Mouse (Mus musculus): ENCODE results near the gene Zfp956. TPM values are rescaled to one million over a fixed set of nuclear protein-coding genes. Genes with fewer than 3 reads are reported as not detected.
"Not testable (repeated sequence)": the region's sequence is repeated elsewhere in the genome, so short reads cannot be mapped to it uniquely, and the experiment has no call there.

The Zfp956 gene
- polyA plus RNA-seq, 1 experiment from 2014 or later: 24.7 TPM

DNA sequence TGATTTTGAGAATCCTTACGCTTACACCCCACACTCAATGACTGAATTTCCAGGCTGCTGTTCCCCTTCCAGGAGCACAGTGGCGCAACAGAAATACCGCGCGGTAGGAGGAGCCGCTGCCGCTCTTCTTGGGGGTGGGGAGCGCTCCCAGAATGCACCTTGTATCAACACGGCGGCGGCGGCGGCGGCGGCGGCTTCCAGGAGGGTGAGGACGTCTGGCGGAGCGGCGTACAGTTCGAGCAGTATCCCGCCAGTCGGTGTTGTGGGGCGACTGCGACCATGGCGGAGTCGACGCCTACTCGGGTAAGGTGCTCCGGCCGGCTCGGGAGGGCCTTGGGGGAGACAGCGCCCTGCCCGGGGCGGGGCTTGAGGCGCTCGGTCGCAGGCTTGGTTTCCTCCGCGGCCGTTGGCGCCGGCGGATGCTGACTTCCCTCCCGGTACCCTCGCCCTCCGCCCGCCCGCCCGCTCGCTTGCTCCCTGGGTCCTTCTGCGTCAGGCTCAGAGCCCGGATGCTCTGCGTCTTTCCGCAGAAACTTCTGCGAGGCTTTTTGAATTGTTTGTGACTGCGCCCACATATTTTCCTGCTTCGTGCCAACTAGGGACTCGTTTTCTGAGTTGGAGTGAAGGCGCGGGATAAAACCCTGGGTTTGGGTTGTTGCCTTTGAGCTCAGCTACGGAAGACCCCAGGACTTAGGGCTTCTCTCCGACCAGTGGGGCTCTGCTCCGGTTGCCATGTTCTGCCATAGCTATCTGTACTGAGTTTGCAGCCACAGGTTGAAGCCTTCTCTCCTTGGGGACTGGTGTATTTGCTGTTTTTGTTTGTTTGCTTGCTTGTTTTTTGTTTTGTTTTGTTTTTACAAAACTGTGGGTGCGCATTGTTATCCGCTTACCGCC lies 32.5 kb upstream of the Zfp956 start, which contains the start of gene Zfp212:
Gene Zfp212 (plus strand): TSS at position 30 of the 894 bp plus-strand sequence.
- Histone ChIP-seq H3K4me3 (peak within 1 kb of the TSS; percentile 95), H3K4me2 (peak within 1 kb of the TSS; percentile 91), H3K27ac (peak within 1 kb of the TSS; percentile 96), H3K9me3 (no peaks in the 10 kb centered on the region), H3K36me3 (replicated peaks) (no peaks in the 10 kb centered on the region), H3K27me3 (replicated peaks) (no peaks in the 10 kb centered on the region), H3K4me1 (peaks cover 20% of the 10 kb centered on the region), H3K9ac (peak within 1 kb of the TSS; percentile 81)
- ATAC-seq (replicated peaks): peak; percentile 97
- WGBS: under 1% methylated on average over 65 of the region's 67 CpGs

DNA sequence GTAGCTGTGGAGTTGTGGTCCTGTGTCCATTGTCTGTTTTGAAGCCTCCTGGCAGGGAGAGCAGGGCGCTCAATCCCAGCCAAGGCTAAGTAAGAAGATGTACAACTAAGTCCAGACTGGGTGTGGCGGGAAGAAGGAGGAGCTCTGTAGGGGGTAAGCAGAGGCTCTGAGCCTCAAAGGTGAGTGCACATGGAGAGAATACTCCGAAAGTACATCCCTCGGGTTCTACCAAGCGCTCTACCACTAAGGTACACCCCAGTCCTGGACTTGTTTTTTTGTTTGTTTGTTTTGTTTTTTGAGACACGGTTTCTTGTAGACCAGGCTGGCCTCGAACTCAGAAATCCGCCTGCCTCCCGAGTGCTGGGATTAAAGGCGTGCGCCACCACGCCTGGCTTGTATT lies 10.7 kb upstream of the Zfp956 start:
- peak; percentile 13; the same call in 1 of the 2 replicates for ATAC-seq (replicated peaks)
- H3K4me3 ChIP-seq: peak overlapping the region; percentile 43
- no peaks in the 10 kb centered on the region; the same call in 1 of the 2 replicates for H3K27me3 ChIP-seq (replicated peaks)
- no peaks in the 10 kb centered on the region for H3K9me3 ChIP-seq
- H3K4me2 ChIP-seq: peak overlapping the region; percentile 85
- no peaks in the 10 kb centered on the region for H3K36me3 ChIP-seq (replicated peaks)
- WGBS: 52% methylated on average over 12 of the region's 12 CpGs
- no peak overlapping the region for H3K27ac ChIP-seq
- peaks cover 10% of the 10 kb centered on the region; the same call in 1 of the 2 replicates for H3K4me1 ChIP-seq
- H3K9ac ChIP-seq: peak overlapping the region; percentile 51; the same call in 1 of the 2 replicates

- 8% methylated on average over 64 of the region's 64 CpGs for whole genome bisulfite sequencing
- H3K27me3 ChIP-seq (replicated peaks): no peaks in the 10 kb centered on the region; the same call in 1 of the 2 replicates
Measured at GRCm38 (mm10) chr6:47943021-47943691, 10.0 kb upstream of the Zfp956 start.

DNA sequence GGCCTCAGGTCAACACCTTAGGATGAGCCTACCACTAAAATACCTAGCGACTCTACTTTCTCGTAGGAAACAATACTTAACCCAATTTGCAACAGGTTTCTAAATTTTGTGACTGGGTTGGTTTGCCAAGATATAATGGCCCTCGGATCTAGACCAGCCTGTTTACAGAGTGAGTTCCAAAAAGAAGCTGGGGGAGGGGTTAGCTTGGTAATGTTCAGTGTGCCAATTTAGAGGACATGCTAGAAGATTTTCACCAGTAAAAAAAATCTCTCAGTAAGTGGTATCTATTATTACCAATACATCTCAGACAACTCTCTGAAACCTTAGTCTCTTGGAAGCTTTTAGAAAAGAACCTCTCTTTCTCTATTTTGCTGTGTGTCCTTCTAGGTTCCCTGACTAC lies 9.5 kb upstream of the Zfp956 start:
- ATAC-seq (replicated peaks): no peak

More at GRCm38 (mm10) chr6:47943021-47943691, 10.0 kb upstream of the Zfp956 start:
- peak overlapping the region; percentile 51 for H3K9ac ChIP-seq
- H3K36me3 ChIP-seq (replicated peaks): no peaks in the 10 kb centered on the region
- H3K4me1 ChIP-seq: peaks cover 10% of the 10 kb centered on the region; the same call in 1 of the 2 replicates
- H3K4me3 ChIP-seq: peak overlapping the region; percentile 43
- H3K27ac ChIP-seq: 0 out of 2 replicates have a peak overlapping the region, but pooled peaks have one; percentile 25
- H3K4me2 ChIP-seq: peak overlapping the region; percentile 85
- no peaks in the 10 kb centered on the region for H3K9me3 ChIP-seq
- ATAC-seq (replicated peaks): peak; percentile 84

DNA sequence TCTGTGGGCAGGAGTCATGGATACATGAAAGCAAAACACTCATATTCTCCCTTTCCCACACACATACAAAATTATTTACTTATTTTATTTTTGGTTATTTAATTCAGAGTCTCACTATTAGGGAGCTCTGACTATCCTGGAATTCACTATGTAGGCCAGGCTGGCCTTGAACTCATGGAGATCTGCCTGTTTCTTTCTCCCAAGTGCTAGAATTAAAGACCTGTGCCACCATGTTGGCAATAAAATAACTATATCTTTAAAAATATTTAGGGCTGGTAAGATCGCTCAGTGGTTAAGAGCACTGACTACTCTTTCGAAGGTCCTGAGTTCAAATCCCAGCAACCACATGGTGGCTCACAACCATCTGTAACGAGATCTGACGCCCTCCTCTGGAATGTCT lies 5.8 kb upstream of the Zfp956 start:
- Histone ChIP-seq H3K4me2 (no peak overlapping the region), H3K9me3 (no peaks in the 10 kb centered on the region), H3K9ac (no peak overlapping the region), H3K36me3 (replicated peaks) (no peaks in the 10 kb centered on the region), H3K4me3 (no peak overlapping the region), H3K27ac (no peak overlapping the region), H3K27me3 (replicated peaks) (no peaks in the 10 kb centered on the region; the same call in 1 of the 2 replicates), H3K4me1 (peaks cover 10% of the 10 kb centered on the region; the same call in 1 of the 2 replicates)
- ATAC-seq (replicated peaks): no peak
- 93% methylated on average over 4 of the region's 4 CpGs for WGBS

More for the DNA sequence above, 9.5 kb upstream of the Zfp956 start:
- no peaks in the 10 kb centered on the region for H3K36me3 ChIP-seq (replicated peaks)
- H3K4me1 ChIP-seq: peaks cover 10% of the 10 kb centered on the region; the same call in 1 of the 2 replicates
- H3K4me2 ChIP-seq: peak overlapping the region; percentile 85
- peak overlapping the region; percentile 43 for H3K4me3 ChIP-seq
- no peak overlapping the region for H3K9ac ChIP-seq
- WGBS: 87% methylated on average over 3 of the region's 3 CpGs
- no peak overlapping the region for H3K27ac ChIP-seq
- H3K9me3 ChIP-seq: no peaks in the 10 kb centered on the region
- no peaks in the 10 kb centered on the region; the same call in 1 of the 2 replicates for H3K27me3 ChIP-seq (replicated peaks)

GRCm38 (mm10) chr6:47954425-47954824 lies 1.2 kb downstream of the Zfp956 start:
- Histone ChIP-seq H3K9me3 (no peaks in the 10 kb centered on the region), H3K27ac (no peak overlapping the region), H3K9ac (no peak overlapping the region), H3K4me1 (peaks cover 18% of the 10 kb centered on the region), H3K4me2 (peak overlapping the region; percentile 64), H3K27me3 (replicated peaks) (no peaks in the 10 kb centered on the region), H3K36me3 (replicated peaks) (peaks cover 6% of the 10 kb centered on the region; the same call in 1 of the 2 replicates), H3K4me3 (peak overlapping the region; percentile 76)
- ATAC-seq (replicated peaks): no peak
- 92% methylated on average over 3 of the region's 3 CpGs for WGBS

DNA sequence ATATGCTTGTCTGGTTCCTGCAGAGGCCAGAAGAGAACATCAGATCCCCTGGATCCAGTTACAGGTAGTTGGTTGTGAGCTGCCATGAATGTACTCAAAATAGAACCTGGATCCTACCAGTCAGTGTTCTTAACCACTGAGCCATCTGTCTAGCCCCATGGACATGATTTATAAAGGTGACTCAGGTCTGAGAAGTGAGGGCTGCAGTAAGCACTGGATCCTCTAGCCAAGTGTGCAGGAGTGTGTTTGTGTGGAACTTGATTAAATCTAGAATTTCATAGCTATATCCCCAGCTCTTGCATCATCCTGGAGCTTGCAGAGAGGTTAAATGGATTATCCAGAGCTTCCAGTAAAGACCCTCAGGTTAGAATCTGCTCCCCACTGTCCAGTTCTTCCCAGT lies 4.6 kb downstream of the Zfp956 start:
- Histone ChIP-seq H3K27ac (no peak overlapping the region), H3K4me2 (no peak overlapping the region), H3K36me3 (replicated peaks) (peaks cover 8% of the 10 kb centered on the region; the same call in 1 of the 2 replicates), H3K9ac (no peak overlapping the region), H3K9me3 (no peaks in the 10 kb centered on the region), H3K4me3 (no peak overlapping the region), H3K4me1 (peaks cover 17% of the 10 kb centered on the region), H3K27me3 (replicated peaks) (no peaks in the 10 kb centered on the region)
- ATAC-seq (replicated peaks): no peak

GRCm38 (mm10) chr6:47960685-47961421 lies 7.7 kb downstream of the Zfp956 start:
- no peak for ATAC-seq (replicated peaks)
- Histone ChIP-seq H3K27me3 (replicated peaks) (no peaks in the 10 kb centered on the region), H3K9me3 (no peaks in the 10 kb centered on the region), H3K27ac (no peak overlapping the region), H3K36me3 (replicated peaks) (peaks cover 26% of the 10 kb centered on the region), H3K4me3 (no peak overlapping the region), H3K4me1 (no peaks in the 10 kb centered on the region), H3K9ac (no peak overlapping the region), H3K4me2 (no peak overlapping the region)
- WGBS: 88% methylated on average over 6 of the region's 6 CpGs

DNA sequence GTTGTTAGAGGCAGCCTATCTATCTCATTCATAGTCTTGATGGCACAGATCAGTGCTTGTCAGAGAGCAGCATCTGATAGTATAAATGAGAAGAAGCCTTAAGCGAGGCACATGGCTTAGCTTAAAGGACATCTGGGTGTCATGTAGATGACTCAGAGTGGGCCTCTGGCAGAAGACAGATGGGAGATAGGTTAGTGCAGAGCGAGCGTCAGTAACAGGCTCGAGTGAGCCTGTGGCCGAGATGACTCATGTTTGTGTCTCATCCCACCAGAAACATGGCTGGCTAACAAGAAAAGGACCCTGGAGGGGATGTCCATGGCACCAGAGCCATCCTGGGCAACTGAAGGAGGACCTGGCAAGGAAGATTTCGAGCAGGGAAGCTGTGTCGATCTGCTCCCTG lies 9.9 kb downstream of the Zfp956 start:
- no peak for ATAC-seq (replicated peaks)
- Histone ChIP-seq H3K27me3 (replicated peaks) (no peaks in the 10 kb centered on the region), H3K4me2 (no peak overlapping the region), H3K9ac (no peak overlapping the region), H3K36me3 (replicated peaks) (peaks cover 20% of the 10 kb centered on the region), H3K27ac (no peak overlapping the region), H3K4me3 (no peak overlapping the region), H3K9me3 (no peaks in the 10 kb centered on the region), H3K4me1 (no peaks in the 10 kb centered on the region)
- 94% methylated on average over 7 of the region's 7 CpGs for WGBS

DNA sequence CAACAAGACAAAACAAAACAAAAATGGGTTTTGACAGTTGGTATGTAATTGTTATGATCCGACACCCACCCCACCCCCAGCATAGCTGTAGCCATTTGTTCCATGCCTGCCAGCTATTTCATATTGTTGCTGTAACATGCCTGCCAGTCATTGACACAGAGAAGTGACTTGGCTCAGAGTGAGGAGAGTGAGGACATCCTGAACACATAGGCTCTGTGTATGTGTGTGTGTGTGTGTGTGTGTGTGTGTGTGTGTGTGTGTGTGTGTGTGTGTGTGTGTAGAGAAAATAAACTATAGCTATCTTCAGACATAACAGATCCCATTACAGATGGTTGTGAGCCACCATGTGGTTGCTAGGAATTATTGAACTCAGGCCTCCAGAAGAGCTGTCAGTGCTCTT lies 15.0 kb downstream of the Zfp956 start:
- H3K4me2 ChIP-seq; H3K27me3 ChIP-seq (replicated peaks); H3K27ac ChIP-seq; H3K4me3 ChIP-seq; H3K4me1 ChIP-seq; H3K9ac ChIP-seq; ATAC-seq (replicated peaks); H3K9me3 ChIP-seq: not testable (repeated sequence)
- peaks cover 14% of the 10 kb centered on the region for H3K36me3 ChIP-seq (replicated peaks)
- 74% methylated on average over 1 of the region's 1 CpGs for WGBS

GRCm38 (mm10) chr6:47974599-47974998 lies 21.4 kb downstream of the Zfp956 start:
- WGBS: 82% methylated on average over 1 of the region's 1 CpGs
- Histone ChIP-seq H3K9ac (no peak overlapping the region), H3K4me2 (no peak overlapping the region), H3K4me3 (no peak overlapping the region), H3K9me3 (no peaks in the 10 kb centered on the region), H3K4me1 (no peaks in the 10 kb centered on the region), H3K27ac (no peak overlapping the region), H3K27me3 (replicated peaks) (no peaks in the 10 kb centered on the region), H3K36me3 (replicated peaks) (no peaks in the 10 kb centered on the region)
- no peak for ATAC-seq (replicated peaks)

All from midbrain, embryonic 15.5 days (tissue).